Comparison of ENCODE assay signal across 15 mouse cellular contexts in genomic region chr5:113776896-113777226, GRCm38 (mm10). TPM values are rescaled to one million over a fixed set of nuclear protein-coding genes. Genes with fewer than 3 reads are reported as not detected.
DNase-seq lines count a peak whose midpoint lies in the region; ATAC-seq lines count a peak whose summit lies in the region.
"Had no signal": no experiment of that assay in that cellular context is flagged by ENCODE, and none has a peak within 500 bp of the region (broad histone marks: within the 10 kb centered on the region; RNA-seq: fewer than 3 reads in every experiment).

No protein-coding gene starts in this region.

- H3K9me3 ChIP-seq in hindbrain, embryonic 14.5 days (ENCODE audit: control insufficient read depth, low read length): no peaks in the 10 kb centered on the region
- H3K9me3 ChIP-seq: heart, embryonic 10.5 days had no signal

- H3K27me3 ChIP-seq in hindbrain, embryonic 14.5 days (ENCODE audit: control insufficient read depth, insufficient read depth, low read length): no peaks in the 10 kb centered on the region

- no peaks in the 10 kb centered on the region; the same call in 1 of the 2 replicates for H3K4me1 ChIP-seq in hindbrain, embryonic 14.5 days (replicated peaks; ENCODE audit: control insufficient read depth, insufficient read depth, low read length)

- WGBS in hindbrain, embryonic 14.5 days: 91% methylated on average over 8 of the region's 8 CpGs

- H3K4me2 ChIP-seq in hindbrain, embryonic 14.5 days (replicated peaks): no peak overlapping the region

- no peak overlapping the region for H3K9ac ChIP-seq in hindbrain, embryonic 14.5 days
- H3K9ac ChIP-seq: forebrain, postnatal 0 days; liver, embryonic 14.5 days had no signal

- no peak overlapping the region for H3K4me3 ChIP-seq in hindbrain, embryonic 14.5 days (replicated peaks; ENCODE audit: low read length)
- H3K4me3 ChIP-seq: heart, embryonic 10.5 days; myocyte had no signal

- peak; percentile 51 for ATAC-seq in megakaryocyte progenitor cell, adult 5-6 weeks (replicated peaks; ENCODE audit: poor library complexity)
- no peak for ATAC-seq in hindbrain, embryonic 14.5 days (ENCODE audit: low FRiP score)
- ATAC-seq: forebrain, postnatal 0 days had no signal

- peaks cover 40% of the 10 kb centered on the region for H3K36me3 ChIP-seq in hindbrain, embryonic 14.5 days (replicated peaks; ENCODE audit: control insufficient read depth, insufficient read depth)

- H3K27ac ChIP-seq in hindbrain, embryonic 14.5 days: no peak overlapping the region
- H3K27ac ChIP-seq: heart, embryonic 10.5 days; liver, embryonic 14.5 days had no signal

- peak; percentile 38 for DNase-seq in adrenal gland, adult 2 months
- no peak for DNase-seq in adrenal gland, adult 8-10 months
- DNase-seq in thymus, postnatal 25 days: peak; percentile 12
- DNase-seq in thymus, postnatal 4 days: no peak
- no peak for DNase-seq in testis, postnatal 14 days (ENCODE audit: low spot score)
- DNase-seq in hindbrain, embryonic 14.5 days (ENCODE audit: low spot score): no peak
- no peak for DNase-seq in neural tube, embryonic 10.5 days (ENCODE audit: extremely low spot score, low spot score)
- DNase-seq: forebrain, postnatal 0 days; retina, postnatal 1 day had no signal

RNA-seq across cellular contexts. Expression of gene Iscu, which starts 4.3 kb away (rescaled TPM):
- total RNA-seq in adrenal gland, adult 2 months (2021): 100 to 1,000 TPM; 657 to 936 TPM
- 305 and 399 TPM in 2 replicates for polyA plus RNA-seq in adrenal gland, adult 2 months (2012; rRNA removed)
- total RNA-seq in adrenal gland, adult 8-10 months (2022): 1,000 to 10,000 TPM in 2 of 4 experiments, 100 to 1,000 TPM in 2; 572 to 1,204 (median 919) TPM
- total RNA-seq in megakaryocyte progenitor cell, adult 5-6 weeks (2015): 108 TPM in 2 replicates
- 87.2 and 98.4 TPM in 2 replicates for total RNA-seq in megakaryocyte progenitor cell, adult 5-6 weeks (2017)
- 81.5 and 92.4 TPM in 2 replicates for polyA plus RNA-seq in hindbrain, embryonic 14.5 days (2014; fragmentation: Nextera tagmentation; extraction: Ambion mirVana)

RNA-seq across cellular contexts. Expression of gene Sart3, which starts 4.6 kb away (rescaled TPM):
- 10 to 100 TPM; 26.3 to 29.8 TPM for total RNA-seq in adrenal gland, adult 2 months (2021)
- 12.7 and 16.2 TPM in 2 replicates for polyA plus RNA-seq in adrenal gland, adult 2 months (2012; rRNA removed)
- 10 to 100 TPM; 29.5 to 47.4 (median 40.1) TPM for total RNA-seq in adrenal gland, adult 8-10 months (2022)
- total RNA-seq in megakaryocyte progenitor cell, adult 5-6 weeks (2015): 16.2 and 17.2 TPM in 2 replicates
- total RNA-seq in megakaryocyte progenitor cell, adult 5-6 weeks (2017): 26.0 and 37.7 TPM in 2 replicates
- 33.0 and 37.1 TPM in 2 replicates for polyA plus RNA-seq in hindbrain, embryonic 14.5 days (2014; fragmentation: Nextera tagmentation; extraction: Ambion mirVana)

RNA-seq across cellular contexts. Expression of gene Tmem119, which starts 23.5 kb away (rescaled TPM):
- 10 to 100 TPM; 10.1 to 19.8 TPM for total RNA-seq in adrenal gland, adult 2 months (2021)
- polyA plus RNA-seq in adrenal gland, adult 2 months (2012; rRNA removed): 20.1 and 21.1 TPM in 2 replicates
- 10 to 100 TPM in 2 of 4 experiments, 1 to 10 TPM in 2; 9.1 to 14.2 (median 11.2) TPM for total RNA-seq in adrenal gland, adult 8-10 months (2022)
- total RNA-seq in megakaryocyte progenitor cell, adult 5-6 weeks (2015): 6.5 and 7.2 TPM in 2 replicates
- 5.6 and 8.2 TPM in 2 replicates for total RNA-seq in megakaryocyte progenitor cell, adult 5-6 weeks (2017)
- 4.8 and 5.0 TPM in 2 replicates for polyA plus RNA-seq in hindbrain, embryonic 14.5 days (2014; fragmentation: Nextera tagmentation; extraction: Ambion mirVana)

RNA-seq across cellular contexts. Expression of gene Ficd, which starts 41.3 kb away (rescaled TPM):
- 10 to 100 TPM; 10.5 to 19.5 TPM for total RNA-seq in adrenal gland, adult 2 months (2021)
- polyA plus RNA-seq in adrenal gland, adult 2 months (2012; rRNA removed): 11.8 and 12.3 TPM in 2 replicates
- 10 to 100 TPM; 15.7 to 25.8 (median 17.6) TPM for total RNA-seq in adrenal gland, adult 8-10 months (2022)
- total RNA-seq in megakaryocyte progenitor cell, adult 5-6 weeks (2015): 2.5 and 3.1 TPM in 2 replicates
- total RNA-seq in megakaryocyte progenitor cell, adult 5-6 weeks (2017): 1.5 and 2.6 TPM in 2 replicates
- 7.0 and 7.5 TPM in 2 replicates for polyA plus RNA-seq in hindbrain, embryonic 14.5 days (2014; fragmentation: Nextera tagmentation; extraction: Ambion mirVana)

RNA-seq across cellular contexts. Expression of gene 1700069L16Rik, which starts 52.3 kb away (rescaled TPM):
- total RNA-seq in adrenal gland, adult 2 months (2021): not detected
- polyA plus RNA-seq in adrenal gland, adult 2 months (2012; rRNA removed): not detected in 2 replicates
- total RNA-seq in adrenal gland, adult 8-10 months (2022): not detected
- not detected in 2 replicates for total RNA-seq in megakaryocyte progenitor cell, adult 5-6 weeks (2015)
- total RNA-seq in megakaryocyte progenitor cell, adult 5-6 weeks (2017): not detected in 2 replicates
- polyA plus RNA-seq in hindbrain, embryonic 14.5 days (2014; fragmentation: Nextera tagmentation; extraction: Ambion mirVana): not detected in 2 replicates
- total RNA-seq: forebrain, postnatal 0 days; layer of hippocampus, adult 8-10 months had no signal
- polyA plus RNA-seq: brain, embryonic 14.5 days; forebrain, postnatal 0 days; heart, embryonic 10.5 days; liver, embryonic 14.5 days; myocyte had no signal

Comparison
In these comparisons a context has a peak if more than half of its experiments do, and no peak if none do; other contexts are left out.
1. DNase-seq: peak in adrenal gland, adult 2 months (single experiment) and thymus, postnatal 25 days (single experiment); none in adrenal gland, adult 8-10 months (single experiment), thymus, postnatal 4 days (single experiment), testis, postnatal 14 days (single experiment), hindbrain, embryonic 14.5 days (single experiment) and neural tube, embryonic 10.5 days (single experiment).
2. RNA of gene Iscu, which starts 4.3 kb away (total RNA-seq): 572 to 1,204 TPM in adrenal gland, adult 8-10 months and 657 to 936 TPM in adrenal gland, adult 2 months; 87.2 to 108 TPM in megakaryocyte progenitor cell, adult 5-6 weeks; every median in the first group is over 4 times any median in the second.